Mouse (Mus musculus): ENCODE measurements around the gene Cdc34. TPM values are rescaled to one million over a fixed set of nuclear protein-coding genes. Genes with fewer than 3 reads are reported as not detected.

Cdc34 gene
- polyA plus RNA-seq, 1 experiment from 2014 or later = 175 TPM

DNA sequence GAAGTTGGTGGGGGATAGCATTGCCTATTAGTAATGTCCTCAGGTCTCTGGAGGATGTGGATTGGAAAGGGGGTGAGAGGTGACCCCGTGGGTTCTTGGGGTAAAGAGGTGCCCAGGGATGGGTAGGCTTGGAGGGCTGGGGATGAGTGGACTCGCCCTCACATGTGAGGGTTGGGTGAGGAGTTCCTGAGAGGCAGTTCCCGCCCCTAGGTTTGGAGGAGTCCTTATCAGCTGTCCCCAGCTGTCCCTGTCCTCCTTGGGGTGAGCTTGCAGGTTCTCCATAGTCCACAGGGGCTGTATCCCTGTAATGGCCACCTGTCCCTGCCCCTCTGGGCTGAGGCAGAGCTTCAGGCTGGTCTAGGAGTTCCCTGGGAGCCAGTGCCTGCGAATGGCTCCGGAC, 24.0 kb downstream of the Cdc34 start:
- no peak overlapping the region; the same call in 1 of the 2 replicates for H3K9ac ChIP-seq (ENCODE audit: low read length)
- no peak for ATAC-seq (ENCODE audit: insufficient number of reproducible peaks, low FRiP score, low TSS enrichment, low read depth)
- H3K4me2 ChIP-seq (ENCODE audit: low read depth, severe bottlenecking) = peak overlapping the region; percentile 84
- DNase-seq (ENCODE audit: low spot score) = no peak
- no peaks in the 10 kb centered on the region for H3K27me3 ChIP-seq (ENCODE audit: control insufficient read depth, insufficient read depth, low read length)
- peaks cover 28% of the 10 kb centered on the region for H3K36me3 ChIP-seq (ENCODE audit: control insufficient read depth, insufficient read depth, low read length)
- no peaks in the 10 kb centered on the region for H3K9me3 ChIP-seq (ENCODE audit: control insufficient read depth, low read length)
- peaks cover 18% of the 10 kb centered on the region for H3K4me1 ChIP-seq (ENCODE audit: control insufficient read depth, insufficient read depth, low read length)
- peak overlapping the region; percentile 14; the same call in 1 of the 2 replicates for H3K4me3 ChIP-seq (ENCODE audit: low read depth, low read length)
- H3K27ac ChIP-seq (replicated peaks; ENCODE audit: low read depth, low read length) = no peak overlapping the region
- 86% methylated on average over 5 of the region's 5 CpGs for WGBS

DNA sequence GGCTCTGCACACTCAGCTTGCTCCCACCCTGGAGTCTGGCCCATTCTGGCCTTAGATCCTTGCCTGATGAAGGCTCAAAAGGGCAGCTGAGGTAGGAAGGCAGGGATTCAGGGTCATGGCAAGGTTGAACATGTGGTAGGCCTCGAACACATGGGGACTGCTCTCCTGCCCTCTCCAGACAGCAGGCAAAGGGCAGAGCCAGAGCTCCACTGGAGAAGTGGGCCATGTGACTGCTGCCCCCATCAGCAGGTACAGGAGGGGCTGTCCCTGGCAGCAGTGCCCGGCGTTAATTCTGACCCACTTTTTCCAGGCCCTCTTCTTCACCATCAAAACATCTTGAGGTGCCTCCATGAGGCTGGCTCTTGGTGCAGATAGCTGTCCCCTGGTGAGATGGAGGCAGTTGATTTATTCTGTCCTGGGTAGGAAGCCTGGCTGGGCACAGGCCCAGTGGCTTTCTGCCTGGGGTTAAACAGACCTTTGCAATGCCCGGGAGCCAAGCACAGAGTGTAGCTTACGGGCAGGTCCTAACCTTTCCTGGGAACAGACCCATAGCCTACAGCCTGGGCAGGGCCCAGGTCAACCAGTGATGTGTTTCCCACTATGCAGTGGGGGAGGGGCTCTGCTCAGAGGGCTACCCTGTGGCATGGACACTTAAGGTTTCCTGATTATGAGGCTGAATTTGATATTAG, 24.6 kb downstream of the Cdc34 start:
- 91% methylated on average over 5 of the region's 5 CpGs for WGBS
- Histone ChIP-seq H3K4me2 (ENCODE audit: low read depth, severe bottlenecking) (peak overlapping the region; percentile 84; the same call in 1 of the 2 replicates), H3K27me3 (ENCODE audit: control insufficient read depth, insufficient read depth, low read length) (no peaks in the 10 kb centered on the region), H3K9me3 (ENCODE audit: control insufficient read depth, low read length) (no peaks in the 10 kb centered on the region), H3K4me3 (ENCODE audit: low read depth, low read length) (peak overlapping the region; percentile 14; the same call in 1 of the 2 replicates), H3K9ac (ENCODE audit: low read length) (peak overlapping the region; percentile 13; the same call in 1 of the 2 replicates), H3K36me3 (ENCODE audit: control insufficient read depth, insufficient read depth, low read length) (peaks cover 30% of the 10 kb centered on the region), H3K27ac (replicated peaks; ENCODE audit: low read depth, low read length) (no peak overlapping the region), H3K4me1 (ENCODE audit: control insufficient read depth, insufficient read depth, low read length) (peaks cover 15% of the 10 kb centered on the region)
- ATAC-seq (ENCODE audit: insufficient number of reproducible peaks, low FRiP score, low TSS enrichment, low read depth) (no peak), DNase-seq (ENCODE audit: low spot score) (no peak)

DNA sequence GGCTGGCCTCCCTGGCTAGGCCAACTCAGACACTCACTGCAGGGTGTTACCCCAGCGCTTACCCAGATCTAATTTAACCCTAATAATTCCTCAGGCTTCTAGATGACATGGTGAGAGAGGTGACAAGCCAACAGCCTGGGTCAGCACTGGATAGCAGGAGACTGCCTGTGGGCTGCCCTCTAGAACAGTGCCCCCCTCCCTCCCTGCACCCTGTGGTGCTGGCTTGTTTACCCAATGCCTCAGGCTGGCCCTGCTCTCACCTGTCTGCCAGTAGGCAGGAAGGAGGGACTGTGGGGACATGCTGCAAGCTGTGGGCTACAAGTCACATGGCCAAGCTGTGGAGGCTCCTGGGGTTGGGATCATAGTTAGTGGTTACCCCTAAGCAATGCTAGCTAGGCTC, 25.2 kb downstream of the Cdc34 start:
- no peak for ATAC-seq (ENCODE audit: insufficient number of reproducible peaks, low FRiP score, low TSS enrichment, low read depth)
- Histone ChIP-seq H3K36me3 (ENCODE audit: control insufficient read depth, insufficient read depth, low read length) (peaks cover 33% of the 10 kb centered on the region), H3K9ac (ENCODE audit: low read length) (no peak overlapping the region; the same call in 1 of the 2 replicates), H3K4me3 (ENCODE audit: low read depth, low read length) (no peak overlapping the region), H3K27me3 (ENCODE audit: control insufficient read depth, insufficient read depth, low read length) (no peaks in the 10 kb centered on the region), H3K9me3 (ENCODE audit: control insufficient read depth, low read length) (no peaks in the 10 kb centered on the region), H3K27ac (replicated peaks; ENCODE audit: low read depth, low read length) (no peak overlapping the region), H3K4me1 (ENCODE audit: control insufficient read depth, insufficient read depth, low read length) (peaks cover 15% of the 10 kb centered on the region), H3K4me2 (ENCODE audit: low read depth, severe bottlenecking) (no peak overlapping the region)
- DNase-seq (ENCODE audit: low spot score) = no peak
- 91% methylated on average over 1 of the region's 1 CpGs for WGBS

DNA sequence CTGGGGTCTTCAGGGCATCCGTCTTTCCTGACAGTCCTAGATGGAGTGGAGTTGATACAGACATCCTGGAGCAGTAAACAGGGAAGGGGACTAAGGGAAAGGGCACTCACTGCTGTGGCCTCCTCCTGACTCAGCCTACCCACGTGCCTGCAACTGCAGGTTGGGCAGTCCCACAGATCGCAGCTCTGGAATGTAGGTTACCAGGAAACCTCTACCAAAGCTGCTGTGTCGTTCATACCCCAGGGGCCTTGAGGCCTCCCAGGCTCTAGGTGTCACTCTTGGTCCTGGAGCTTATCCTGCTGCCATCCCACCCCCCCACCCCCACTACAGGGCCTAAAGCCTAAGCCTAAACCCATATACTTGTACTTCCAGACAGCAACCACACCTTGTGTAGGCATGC, 25.8 kb downstream of the Cdc34 start:
- WGBS = 71% methylated on average over 4 of the region's 4 CpGs
- H3K4me1 ChIP-seq (ENCODE audit: control insufficient read depth, insufficient read depth, low read length) = peaks cover 15% of the 10 kb centered on the region
- H3K9me3 ChIP-seq (ENCODE audit: control insufficient read depth, low read length) = no peaks in the 10 kb centered on the region
- no peak for ATAC-seq (ENCODE audit: insufficient number of reproducible peaks, low FRiP score, low TSS enrichment, low read depth)
- no peak overlapping the region for H3K4me3 ChIP-seq (ENCODE audit: low read depth, low read length)
- no peak overlapping the region for H3K27ac ChIP-seq (replicated peaks; ENCODE audit: low read depth, low read length)
- no peak overlapping the region for H3K4me2 ChIP-seq (ENCODE audit: low read depth, severe bottlenecking)
- H3K9ac ChIP-seq (ENCODE audit: low read length) = no peak overlapping the region
- peaks cover 33% of the 10 kb centered on the region for H3K36me3 ChIP-seq (ENCODE audit: control insufficient read depth, insufficient read depth, low read length)
- DNase-seq (ENCODE audit: low spot score) = no peak
- no peaks in the 10 kb centered on the region for H3K27me3 ChIP-seq (ENCODE audit: control insufficient read depth, insufficient read depth, low read length)

DNA sequence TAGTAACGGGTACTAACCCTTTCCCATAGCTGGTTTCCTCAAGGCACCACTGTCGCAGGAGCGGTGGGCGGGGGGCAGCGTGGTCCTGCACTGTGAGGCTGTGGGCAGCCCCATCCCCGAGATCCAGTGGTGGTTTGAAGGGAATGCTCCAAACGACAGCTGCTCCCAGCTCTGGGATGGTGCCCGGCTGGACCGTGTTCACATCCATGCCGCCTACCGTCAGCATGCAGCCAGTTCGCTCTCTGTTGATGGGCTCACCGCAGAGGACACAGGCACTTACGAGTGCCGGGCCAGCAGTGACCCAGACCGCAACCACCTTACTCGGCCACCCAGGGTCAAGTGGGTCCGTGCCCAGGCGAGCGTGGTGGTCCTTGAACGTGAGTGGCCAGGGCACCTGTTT, 26.7 kb downstream of the Cdc34 start:
- H3K4me3 ChIP-seq (ENCODE audit: low read depth, low read length) = no peak overlapping the region
- ATAC-seq (ENCODE audit: insufficient number of reproducible peaks, low FRiP score, low TSS enrichment, low read depth) (no peak), DNase-seq (ENCODE audit: low spot score) (no peak)
- H3K4me2 ChIP-seq (ENCODE audit: low read depth, severe bottlenecking) = no peak overlapping the region
- peaks cover 15% of the 10 kb centered on the region for H3K4me1 ChIP-seq (ENCODE audit: control insufficient read depth, insufficient read depth, low read length)
- H3K27me3 ChIP-seq (ENCODE audit: control insufficient read depth, insufficient read depth, low read length) = no peaks in the 10 kb centered on the region
- H3K9ac ChIP-seq (ENCODE audit: low read length) = no peak overlapping the region
- 91% methylated on average over 21 of the region's 21 CpGs for whole genome bisulfite sequencing
- peaks cover 33% of the 10 kb centered on the region for H3K36me3 ChIP-seq (ENCODE audit: control insufficient read depth, insufficient read depth, low read length)
- no peak overlapping the region for H3K27ac ChIP-seq (replicated peaks; ENCODE audit: low read depth, low read length)
- no peaks in the 10 kb centered on the region for H3K9me3 ChIP-seq (ENCODE audit: control insufficient read depth, low read length)

DNA sequence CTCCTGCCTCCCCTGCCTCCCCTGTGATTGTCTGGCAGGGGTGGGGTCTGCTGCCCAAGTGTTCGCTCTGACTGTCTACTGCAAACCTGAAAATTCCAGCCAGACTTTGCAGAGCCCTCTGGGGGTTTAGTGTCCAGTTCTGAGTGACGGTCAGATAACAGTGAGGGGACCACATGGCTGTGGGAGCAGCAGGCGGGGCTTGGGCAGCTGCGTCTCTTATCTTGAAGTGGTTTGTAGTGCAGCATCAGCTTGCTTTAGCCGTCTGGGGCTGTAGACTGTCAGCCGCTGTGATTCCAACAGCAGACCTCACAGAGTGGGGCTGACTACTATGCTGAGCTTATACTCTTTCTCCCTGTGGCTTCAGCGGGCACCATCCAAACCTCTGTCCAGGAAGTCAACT, 27.3 kb downstream of the Cdc34 start:
- Histone ChIP-seq H3K27ac (replicated peaks; ENCODE audit: low read depth, low read length) (no peak overlapping the region), H3K9ac (ENCODE audit: low read length) (no peak overlapping the region), H3K36me3 (ENCODE audit: control insufficient read depth, insufficient read depth, low read length) (peaks cover 33% of the 10 kb centered on the region), H3K4me2 (ENCODE audit: low read depth, severe bottlenecking) (no peak overlapping the region), H3K9me3 (ENCODE audit: control insufficient read depth, low read length) (no peaks in the 10 kb centered on the region), H3K4me1 (ENCODE audit: control insufficient read depth, insufficient read depth, low read length) (peaks cover 15% of the 10 kb centered on the region), H3K4me3 (ENCODE audit: low read depth, low read length) (no peak overlapping the region), H3K27me3 (ENCODE audit: control insufficient read depth, insufficient read depth, low read length) (0 out of 2 replicates have a peak, but pooled peaks cover 4% of the 10 kb centered on the region)
- DNase-seq (ENCODE audit: low spot score) = no peak
- no peak for ATAC-seq (ENCODE audit: insufficient number of reproducible peaks, low FRiP score, low TSS enrichment, low read depth)
- WGBS = 80% methylated on average over 7 of the region's 7 CpGs

DNA sequence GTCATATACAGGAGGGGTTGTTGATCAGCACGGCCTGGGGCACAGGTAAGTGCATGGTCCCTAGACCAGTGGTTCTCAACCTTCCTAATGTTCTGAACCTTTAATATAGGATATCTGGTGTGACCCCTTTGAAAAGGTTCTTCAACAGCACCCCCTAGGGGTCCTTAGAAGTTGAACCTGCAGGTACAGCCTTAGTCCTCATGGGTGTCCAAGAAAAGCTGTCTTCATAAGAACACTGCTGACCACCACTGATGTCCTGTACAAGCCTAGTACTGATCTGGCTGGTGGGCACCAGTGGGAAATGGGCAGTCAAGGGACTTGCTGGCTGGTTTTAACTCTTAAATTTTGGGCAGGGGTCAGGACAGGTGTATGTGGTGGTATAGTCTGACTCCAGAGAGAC, 30.0 kb downstream of the Cdc34 start:
- Histone ChIP-seq H3K27ac (replicated peaks; ENCODE audit: low read depth, low read length) (no peak overlapping the region), H3K4me2 (ENCODE audit: low read depth, severe bottlenecking) (no peak overlapping the region), H3K27me3 (ENCODE audit: control insufficient read depth, insufficient read depth, low read length) (peaks cover 28% of the 10 kb centered on the region), H3K4me1 (ENCODE audit: control insufficient read depth, insufficient read depth, low read length) (peaks cover 2% of the 10 kb centered on the region), H3K36me3 (ENCODE audit: control insufficient read depth, insufficient read depth, low read length) (peaks cover 30% of the 10 kb centered on the region), H3K9ac (ENCODE audit: low read length) (no peak overlapping the region), H3K4me3 (ENCODE audit: low read depth, low read length) (no peak overlapping the region), H3K9me3 (ENCODE audit: control insufficient read depth, low read length) (no peaks in the 10 kb centered on the region)
- peak; percentile 14; the same call in 1 of the 2 replicates for ATAC-seq (ENCODE audit: insufficient number of reproducible peaks, low FRiP score, low TSS enrichment, low read depth)
- WGBS = 90% methylated on average over 1 of the region's 1 CpGs
- DNase-seq (ENCODE audit: low spot score) = no peak

DNA sequence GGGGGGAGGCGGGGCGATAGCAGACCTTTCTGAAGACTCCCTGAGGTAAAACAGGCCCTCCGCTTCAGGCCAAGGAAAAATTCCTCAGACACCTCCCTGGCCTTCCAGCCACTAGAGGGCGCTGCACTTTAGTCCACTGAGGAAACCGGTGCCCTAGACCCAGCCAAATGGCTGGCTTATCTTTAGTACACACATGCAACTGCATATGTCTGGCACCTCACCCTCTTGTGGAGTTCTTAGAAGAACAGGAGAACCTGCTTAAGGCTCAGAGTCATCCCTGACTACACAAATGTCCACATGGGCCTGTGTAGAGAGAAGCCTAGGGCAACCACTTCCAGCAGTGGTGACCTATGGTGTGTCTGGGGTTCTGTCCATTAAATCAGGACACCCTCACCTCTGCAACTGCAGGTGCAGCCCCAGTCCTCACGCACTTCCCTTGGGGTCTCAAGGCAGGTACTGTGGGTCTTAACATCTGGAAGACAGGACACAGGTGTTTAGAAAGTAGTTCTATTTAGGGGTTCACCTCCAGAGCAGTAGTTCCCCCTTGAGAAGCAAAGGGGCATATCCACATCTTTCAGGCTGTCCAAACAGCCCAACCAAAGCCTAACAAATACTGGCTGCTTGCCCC, 30.6 kb downstream of the Cdc34 start:
- no peak overlapping the region for H3K27ac ChIP-seq (replicated peaks; ENCODE audit: low read depth, low read length)
- H3K9me3 ChIP-seq (ENCODE audit: control insufficient read depth, low read length) = no peaks in the 10 kb centered on the region
- 14% methylated on average over 4 of the region's 6 CpGs for WGBS
- H3K4me3 ChIP-seq (ENCODE audit: low read depth, low read length) = no peak overlapping the region
- H3K36me3 ChIP-seq (ENCODE audit: control insufficient read depth, insufficient read depth, low read length) = peaks cover 27% of the 10 kb centered on the region
- peaks cover 8% of the 10 kb centered on the region for H3K4me1 ChIP-seq (ENCODE audit: control insufficient read depth, insufficient read depth, low read length)
- ATAC-seq (ENCODE audit: insufficient number of reproducible peaks, low FRiP score, low TSS enrichment, low read depth) (0 out of 2 replicates have a peak, but pooled peaks have one; percentile 23), DNase-seq (ENCODE audit: low spot score) (peak; percentile 86)
- H3K9ac ChIP-seq (ENCODE audit: low read length) = no peak overlapping the region
- peaks cover 34% of the 10 kb centered on the region for H3K27me3 ChIP-seq (ENCODE audit: control insufficient read depth, insufficient read depth, low read length)
- H3K4me2 ChIP-seq (ENCODE audit: low read depth, severe bottlenecking) = no peak overlapping the region

All from limb, embryonic 11.5 days (tissue).